Mouse (Mus musculus) myocyte (in vitro differentiated cells): ENCODE results near the gene Cep170. TPM values are rescaled to one million over a fixed set of nuclear protein-coding genes. Genes with fewer than 3 reads are reported as not detected.

Experiments
- H3K27me3 ChIP-seq: one replicate; pipeline ENCODE4 v1.6.1; 2011; ENCODE audit not compliant: control insufficient read depth, insufficient read depth, insufficient read length
- H3K36me3 ChIP-seq: one replicate; pipeline ENCODE4 v1.6.1; 2011; ENCODE audit not compliant: control insufficient read depth, insufficient read depth
- H3K4me2 ChIP-seq: one replicate; pipeline ENCODE4 v1.6.1; 2011; ENCODE audit warnings: low read depth, control low read depth
- H3K4me3 ChIP-seq: one replicate; pipeline ENCODE4 v1.5.1; 2011; ENCODE audit warnings: mild to moderate bottlenecking, control low read depth, moderate library complexity
- H3K79me2 ChIP-seq: one replicate; pipeline ENCODE4 v1.6.1; 2011; ENCODE audit not compliant: control insufficient read depth, insufficient read depth
- H3ac ChIP-seq: one replicate; pipeline ENCODE4 v1.6.1; 2011; ENCODE audit not compliant: control insufficient read depth, insufficient read length
- CEBPB ChIP-seq: IDR thresholded peaks from 2 replicates; pipeline ENCODE4 v1.6.1; 2011; ENCODE audit warnings: mild to moderate bottlenecking, moderate library complexity; ENCODE audit not compliant: poor library complexity, insufficient read depth, severe bottlenecking
- E2F4 ChIP-seq: IDR thresholded peaks from one replicate; pipeline ENCODE4 v1.6.1; 2011; ENCODE audit warnings: mild to moderate bottlenecking, control low read depth, moderate library complexity; ENCODE audit not compliant: insufficient read depth
- MAX ChIP-seq: IDR thresholded peaks from one replicate; pipeline ENCODE4 v1.6.1; 2011; ENCODE audit warnings: low read depth, mild to moderate bottlenecking, control low read depth
- MYOD1 ChIP-seq, 3 experiments: IDR thresholded peaks; one replicate each; pipeline ENCODE4 v1.6.1; 2011; ENCODE audit warnings: control low read depth in 2 of 3, low read depth in 2 of 3, mild to moderate bottlenecking in 2 of 3, moderate library complexity in 1 of 3; ENCODE audit not compliant: insufficient read length in 2 of 3, control insufficient read depth in 1 of 3
- MYOG ChIP-seq, 3 experiments: IDR thresholded peaks; one replicate each; pipeline ENCODE4 v1.6.1; 2011; ENCODE audit warnings: control low read depth in 2 of 3, low read depth in 2 of 3, mild to moderate bottlenecking in 2 of 3; ENCODE audit not compliant: insufficient read length in 2 of 3, control insufficient read depth in 1 of 3, insufficient read depth in 1 of 3
- POLR2A ChIP-seq: IDR thresholded peaks from one replicate; pipeline ENCODE4 v1.6.1; 2011; ENCODE audit warnings: low read depth, mild to moderate bottlenecking, control low read depth, moderate library complexity; ENCODE audit not compliant: insufficient read length
- POLR2AphosphoS2 ChIP-seq: IDR thresholded peaks from one replicate; pipeline ENCODE4 v1.6.1; 2011; ENCODE audit warnings: low read depth, control low read depth; ENCODE audit not compliant: insufficient read length
- REST ChIP-seq: IDR thresholded peaks from one replicate; pipeline ENCODE4 v1.6.1; 2011; ENCODE audit warnings: mild to moderate bottlenecking, control low read depth, moderate library complexity; ENCODE audit not compliant: insufficient read depth, insufficient read length
- SRF ChIP-seq: IDR thresholded peaks from one replicate; pipeline ENCODE4 v1.6.1; 2011; ENCODE audit warnings: low read depth; ENCODE audit not compliant: control insufficient read depth, insufficient read length
- TCF12 ChIP-seq: IDR thresholded peaks from one replicate; pipeline ENCODE4 v1.6.1; 2011; ENCODE audit warnings: mild to moderate bottlenecking, control low read depth; ENCODE audit not compliant: poor library complexity, insufficient read depth, severe bottlenecking
- TCF3 ChIP-seq: IDR thresholded peaks from one replicate; pipeline ENCODE4 v1.6.1; 2011; ENCODE audit warnings: low read depth, control low read depth; ENCODE audit not compliant: insufficient read length
- USF1 ChIP-seq: IDR thresholded peaks from one replicate; pipeline ENCODE4 v1.6.1; 2011; ENCODE audit warnings: low read depth, mild to moderate bottlenecking, control low read depth, moderate library complexity
- polyA plus RNA-seq: library from polyadenylated mRNA; unstranded; fragments of >200 nt; fragmentation: generic; extraction: Trizol; gene quantifications from one replicate; pipeline ENCODE4 v1.2.1, GENCODE M21; 2012; ENCODE audit warnings: missing spikeins

The Cep170 gene
- polyA plus RNA-seq, 1 experiment, result 15.4 TPM

- TF ChIP-seq TCF3 (no peak), TCF12 (no peak)
- H3ac ChIP-seq, result no peak overlapping the region
- H3K79me2 ChIP-seq, result no peaks in the 10 kb centered on the region
- H3K36me3 ChIP-seq, result peaks cover 69% of the 10 kb centered on the region
- no peak overlapping the region for H3K4me3 ChIP-seq
- no peak overlapping the region for H3K4me2 ChIP-seq
- no peaks in the 10 kb centered on the region for H3K27me3 ChIP-seq
Observed at GRCm38 (mm10) chr1:176760673-176761072, 53.2 kb downstream of the Cep170 start.

- H3K79me2 ChIP-seq, result peaks cover 7% of the 10 kb centered on the region
Observed at GRCm38 (mm10) chr1:176755586-176755985, 58.3 kb downstream of the Cep170 start.

GRCm38 (mm10) chr1:176753861-176754718 is 59.8 kb downstream of the Cep170 start:
- Histone ChIP-seq H3K4me3 (no peak overlapping the region), H3ac (no peak overlapping the region), H3K27me3 (no peaks in the 10 kb centered on the region), H3K4me2 (no peak overlapping the region), H3K79me2 (peaks cover 7% of the 10 kb centered on the region), H3K36me3 (peaks cover 44% of the 10 kb centered on the region)
- no peak for TF ChIP-seq USF1
- TF ChIP-seq SRF, result no peak
- peak in 1 of 3 experiments; percentile 62 for TF ChIP-seq MYOG (IDR thresholded peaks at IDR 0.05; ENCODE audit: control insufficient read depth in 1 of 3, insufficient read depth in 1 of 3, insufficient read length in 2 of 3, low read depth in 2 of 3)
- no peak for TF ChIP-seq E2F4
- TF ChIP-seq POLR2AphosphoS2, result no peak
- no peak for TF ChIP-seq REST
- TF ChIP-seq MYOD1 (IDR thresholded peaks at IDR 0.05; ENCODE audit: control insufficient read depth in 1 of 3, insufficient read length in 2 of 3, low read depth in 2 of 3), result peak in 2 of 3 experiments; percentile 12 to 42
- TF ChIP-seq TCF12, result no peak
- no peak for TF ChIP-seq CEBPB
- TF ChIP-seq MAX, result no peak
- no peak for TF ChIP-seq POLR2A
- TF ChIP-seq TCF3, result no peak

More at GRCm38 (mm10) chr1:176755586-176755985, 58.3 kb downstream of the Cep170 start:
- Histone ChIP-seq H3K4me3 (no peak overlapping the region), H3K36me3 (peaks cover 55% of the 10 kb centered on the region), H3ac (no peak overlapping the region), H3K4me2 (no peak overlapping the region), H3K27me3 (no peaks in the 10 kb centered on the region)
- no peak for TF ChIP-seq SRF

- Histone ChIP-seq H3K27me3 (no peaks in the 10 kb centered on the region), H3K4me2 (no peak overlapping the region), H3K79me2 (peaks cover 7% of the 10 kb centered on the region), H3K36me3 (peaks cover 29% of the 10 kb centered on the region), H3K4me3 (no peak overlapping the region), H3ac (no peak overlapping the region)
- TF ChIP-seq TCF3 (no peak), CEBPB (no peak), USF1 (no peak), POLR2A (no peak), SRF (no peak), MYOG (IDR thresholded peaks at IDR 0.05; ENCODE audit: control insufficient read depth in 1 of 3, insufficient read depth in 1 of 3, insufficient read length in 2 of 3, low read depth in 2 of 3) (no peak), REST (no peak), MAX (no peak), MYOD1 (IDR thresholded peaks at IDR 0.05; ENCODE audit: control insufficient read depth in 1 of 3, insufficient read length in 2 of 3, low read depth in 2 of 3) (no peak), POLR2AphosphoS2 (no peak), E2F4 (no peak), TCF12 (no peak)
Observed at GRCm38 (mm10) chr1:176749708-176750107, 64.2 kb downstream of the Cep170 start.

- Histone ChIP-seq H3K79me2 (no peaks in the 10 kb centered on the region), H3K27me3 (no peaks in the 10 kb centered on the region), H3K36me3 (peaks cover 67% of the 10 kb centered on the region), H3K4me3 (no peak overlapping the region), H3ac (no peak overlapping the region), H3K4me2 (no peak overlapping the region)
- TF ChIP-seq CEBPB (no peak), E2F4 (no peak), USF1 (no peak), POLR2A (no peak), POLR2AphosphoS2 (no peak), TCF12 (no peak), TCF3 (no peak), SRF (no peak), MYOD1 (IDR thresholded peaks at IDR 0.05; ENCODE audit: control insufficient read depth in 1 of 3, insufficient read length in 2 of 3, low read depth in 2 of 3) (no peak), REST (no peak), MYOG (IDR thresholded peaks at IDR 0.05; ENCODE audit: control insufficient read depth in 1 of 3, insufficient read depth in 1 of 3, insufficient read length in 2 of 3, low read depth in 2 of 3) (no peak), MAX (no peak)
Observed at GRCm38 (mm10) chr1:176732834-176733233, 81.0 kb downstream of the Cep170 start.
